Mouse (Mus musculus) common myeloid progenitor, adult 5-6 weeks (primary cell): ENCODE results near the gene Spint1. TPM values are rescaled to one million over a fixed set of nuclear protein-coding genes. Genes with fewer than 3 reads are reported as not detected.
A peak's percentile ranks its signal among the peaks of the same experiment; 100 is the strongest.

Experiments
- ATAC-seq: replicated peaks from 2 replicates; pipeline ENCODE4 v1.8.0; 2016; ENCODE audit warnings: low read depth, mild to moderate bottlenecking, moderate TSS enrichment, inconsistent platforms; ENCODE audit not compliant: poor library complexity, severe bottlenecking
- total RNA-seq: library from RNA; stranded (forward); fragments of 200-1000, 187-1606 nt; gene quantifications from 2 replicates; pipeline ENCODE4 v1.2.3, GENCODE M21; 2017

Gene Spint1
- total RNA-seq, 1 experiment from 2014 or later = 0.18 TPM

- ATAC-seq = peak; percentile 95
These were observed 51.2 kb downstream of the Spint1 start, which contains the start of gene Vps18 for GRCm38 (mm10) chr2:119288270-119288882. Gene Vps18, plus strand, starts transcription at chr2:119288740.

DNA sequence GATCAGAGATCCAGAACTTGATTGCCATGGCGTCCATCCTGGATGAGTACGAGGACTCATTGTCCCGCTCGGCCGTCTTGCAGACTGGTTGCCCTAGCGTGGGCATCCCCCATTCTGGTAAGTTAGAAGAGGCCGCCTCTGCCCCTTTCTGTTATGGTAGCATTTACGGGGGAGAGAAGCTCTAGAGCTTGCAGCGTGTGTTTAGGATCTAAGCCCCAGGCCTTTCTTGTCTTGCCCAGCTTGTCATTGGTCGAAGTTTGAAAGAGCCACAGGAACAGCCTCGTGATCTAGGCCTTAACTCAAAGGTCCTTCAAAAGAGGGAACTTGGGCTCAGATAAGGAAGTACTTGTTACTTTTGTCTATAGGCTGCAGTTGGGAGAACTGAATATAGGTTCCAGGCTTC, 51.9 kb downstream of the Spint1 start:
- peak; percentile 55 for ATAC-seq

DNA sequence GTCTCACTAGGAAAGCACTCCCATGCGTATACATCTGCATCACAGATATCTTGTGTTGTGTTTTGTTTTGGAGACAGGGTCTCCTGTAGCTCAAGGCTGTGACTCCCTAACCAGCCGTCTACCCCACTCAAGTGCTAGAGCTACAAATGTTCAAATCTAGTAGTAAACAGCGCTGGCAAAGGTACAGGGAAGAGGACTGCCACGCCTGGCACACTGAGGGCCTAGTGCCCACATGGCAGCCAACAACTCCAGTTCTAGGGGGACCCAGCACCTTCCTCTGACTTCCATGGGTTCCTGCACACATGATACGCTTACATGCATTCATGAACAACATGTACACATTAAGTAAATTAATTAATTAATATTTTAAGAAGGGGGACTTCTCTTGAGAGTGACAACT, 55.1 kb downstream of the Spint1 start:
- no peak for ATAC-seq

DNA sequence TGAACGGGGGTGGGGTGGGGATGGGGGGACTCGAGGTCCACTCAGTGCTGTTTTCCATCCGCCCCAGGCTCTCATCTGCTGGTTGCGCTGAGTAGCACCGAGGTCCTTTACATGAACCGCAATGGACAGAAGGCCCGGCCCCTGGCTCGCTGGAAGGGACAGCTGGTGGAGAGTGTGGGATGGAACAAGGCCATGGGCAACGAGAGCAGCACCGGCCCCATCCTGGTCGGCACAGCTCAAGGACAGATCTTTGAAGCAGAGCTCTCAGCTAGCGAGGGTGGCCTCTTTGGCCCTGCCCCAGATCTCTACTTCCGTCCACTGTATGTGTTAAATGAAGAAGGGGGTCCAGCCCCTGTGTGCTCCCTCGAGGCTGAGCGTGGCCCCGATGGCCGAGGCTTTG, 55.7 kb downstream of the Spint1 start:
- ATAC-seq = no peak

DNA sequence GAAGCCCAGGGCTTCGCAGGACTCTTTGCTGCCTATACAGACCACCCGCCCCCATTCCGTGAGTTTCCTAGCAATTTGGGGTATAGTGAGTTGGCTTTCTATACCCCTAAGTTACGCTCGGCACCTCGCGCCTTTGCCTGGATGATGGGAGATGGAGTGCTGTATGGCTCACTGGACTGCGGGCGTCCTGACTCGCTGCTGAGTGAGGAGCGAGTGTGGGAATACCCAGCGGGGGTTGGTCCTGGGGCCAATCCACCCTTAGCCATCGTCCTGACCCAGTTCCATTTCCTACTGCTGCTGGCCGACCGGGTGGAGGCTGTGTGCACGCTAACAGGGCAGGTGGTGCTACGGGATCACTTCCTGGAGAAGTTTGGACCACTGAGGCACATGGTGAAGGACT, 56.1 kb downstream of the Spint1 start:
- no peak for ATAC-seq

DNA sequence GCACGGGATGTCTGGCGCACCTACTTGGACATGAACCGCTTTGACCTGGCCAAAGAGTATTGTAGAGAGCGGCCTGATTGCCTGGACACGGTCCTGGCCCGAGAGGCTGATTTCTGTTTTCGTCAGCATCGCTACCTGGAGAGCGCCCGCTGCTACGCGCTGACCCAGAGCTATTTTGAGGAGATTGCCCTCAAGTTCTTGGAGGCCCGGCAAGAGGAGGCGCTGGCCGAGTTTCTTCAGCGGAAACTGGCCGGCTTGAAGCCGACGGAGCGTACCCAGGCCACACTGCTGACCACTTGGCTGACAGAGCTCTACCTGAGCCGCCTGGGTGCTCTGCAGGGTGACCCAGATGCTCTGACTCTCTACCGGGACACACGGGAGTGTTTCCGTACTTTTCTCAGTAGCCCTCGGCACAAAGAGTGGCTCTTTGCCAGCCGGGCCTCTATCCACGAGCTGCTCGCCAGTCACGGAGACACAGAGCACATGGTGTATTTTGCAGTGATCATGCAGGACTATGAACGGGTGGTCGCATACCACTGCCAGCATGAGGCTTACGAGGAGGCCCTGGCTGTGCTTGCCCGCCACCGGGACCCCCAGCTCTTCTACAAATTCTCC, 56.7 kb downstream of the Spint1 start:
- ATAC-seq = no peak

DNA sequence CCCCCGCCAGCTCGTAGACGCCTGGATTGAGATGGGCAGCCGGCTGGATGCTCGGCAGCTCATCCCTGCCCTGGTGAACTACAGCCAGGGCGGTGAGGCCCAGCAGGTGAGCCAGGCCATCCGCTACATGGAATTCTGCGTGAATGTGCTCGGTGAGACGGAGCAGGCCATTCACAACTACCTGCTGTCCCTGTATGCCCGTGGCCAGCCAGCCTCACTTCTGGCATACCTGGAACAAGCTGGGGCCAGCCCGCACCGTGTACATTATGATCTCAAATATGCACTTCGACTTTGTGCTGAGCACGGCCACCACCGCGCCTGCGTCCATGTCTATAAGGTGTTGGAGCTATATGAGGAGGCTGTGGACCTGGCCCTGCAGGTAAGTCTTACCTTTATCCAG, 57.2 kb downstream of the Spint1 start:
- ATAC-seq = no peak

- ATAC-seq = no peak
These were observed 59.6 kb downstream of the Spint1 start for GRCm38 (mm10) chr2:119296756-119297155.

GRCm38 (mm10) chr2:119297506-119297905, 60.3 kb downstream of the Spint1 start:
- ATAC-seq = no peak

GRCm38 (mm10) chr2:119298330-119298729, 61.2 kb downstream of the Spint1 start:
- no peak; the same call in 1 of the 2 replicates for ATAC-seq

- ATAC-seq = no peak
These were observed 61.7 kb downstream of the Spint1 start for GRCm38 (mm10) chr2:119298839-119299238.

Other genes starting within 250 kb of the Spint1 start
- gene Ccdc32, start 208.0 kb upstream of the Spint1 start, total RNA-seq = 11.4 and 15.7 TPM in 2 replicates
- 22.3 and 22.8 TPM in 2 replicates for gene Rpusd2, start 202.6 kb upstream of the Spint1 start, total RNA-seq
- 91.2 and 91.3 TPM in 2 replicates for gene Knl1, start 190.2 kb upstream of the Spint1 start, total RNA-seq
- gene Rad51, start 124.6 kb upstream of the Spint1 start, total RNA-seq = 29.3 and 33.2 TPM in 2 replicates
- gene Rmdn3, start 80.3 kb upstream of the Spint1 start, total RNA-seq = 38.4 and 44.1 TPM in 2 replicates
- gene Gchfr, start 69.6 kb upstream of the Spint1 start, total RNA-seq = not detected in 2 replicates
- gene Gm14137, start 62.9 kb upstream of the Spint1 start, total RNA-seq = not detected in 2 replicates
- 51.6 and 59.1 TPM in 2 replicates for gene Zfyve19, start 28.7 kb upstream of the Spint1 start, total RNA-seq
- gene Dnajc17, start 28.6 kb upstream of the Spint1 start, total RNA-seq = 41.5 and 46.6 TPM in 2 replicates
- gene Ppp1r14d, start 7.5 kb upstream of the Spint1 start, total RNA-seq = not detected in 2 replicates
- 0.05 TPM in 1 of 2 replicates, not detected in the other for gene Rhov, start 33.9 kb downstream of the Spint1 start, total RNA-seq
- gene Vps18, start 51.4 kb downstream of the Spint1 start, total RNA-seq = 12.8 and 22.5 TPM in 2 replicates
- not detected in 2 replicates for gene Dll4, start 88.4 kb downstream of the Spint1 start, total RNA-seq
- gene Chac1, start 113.9 kb downstream of the Spint1 start, total RNA-seq = not detected in 2 replicates
- 27.3 and 39.3 TPM in 2 replicates for gene Ino80, start 240.3 kb downstream of the Spint1 start, total RNA-seq